Mouse (Mus musculus) layer of hippocampus, postnatal 36 days (tissue): ENCODE data around the gene Mroh3. TPM values are rescaled to one million over a fixed set of nuclear protein-coding genes. Genes with fewer than 3 reads are reported as not detected.
A peak's percentile ranks its signal among the peaks of the same experiment; 100 is the strongest.

Source experiments
- DNase-seq, 2 experiments: peaks; one replicate each; pipeline ENCODE4 v3.0.0; 2022
- total RNA-seq, 2 experiments: library from RNA; stranded (reverse); gene quantifications; 2 replicates each; pipeline ENCODE4 v1.2.3; 2021

The Mroh3 gene
- total RNA-seq, result 1 to 10 TPM; 1.4 to 1.6 TPM

DNA sequence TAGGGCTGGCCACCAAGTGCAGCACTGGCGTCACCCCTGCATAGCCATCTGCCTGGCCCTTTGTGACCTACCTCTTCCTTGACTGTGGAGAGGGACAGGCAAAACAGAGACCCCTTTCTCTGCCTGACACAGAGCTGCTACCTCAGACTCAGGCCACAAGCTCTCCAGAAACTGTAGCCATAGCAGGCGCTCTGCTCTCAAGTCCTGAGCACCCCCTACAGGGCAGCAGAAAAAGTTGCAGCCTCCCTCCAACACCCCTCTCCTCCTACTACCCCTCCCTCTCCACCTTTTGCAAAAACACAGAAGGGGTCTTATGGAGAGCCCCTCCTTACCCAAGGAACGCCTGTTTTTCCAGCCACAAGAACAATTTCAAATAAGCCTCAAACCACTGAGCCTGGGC, at the start of gene Mroh3:
Mroh3 (minus strand) TSS at position 26 of the 400 bp plus-strand sequence.
- DNase-seq, result peak in 1 of 2 experiments; percentile 33

DNA sequence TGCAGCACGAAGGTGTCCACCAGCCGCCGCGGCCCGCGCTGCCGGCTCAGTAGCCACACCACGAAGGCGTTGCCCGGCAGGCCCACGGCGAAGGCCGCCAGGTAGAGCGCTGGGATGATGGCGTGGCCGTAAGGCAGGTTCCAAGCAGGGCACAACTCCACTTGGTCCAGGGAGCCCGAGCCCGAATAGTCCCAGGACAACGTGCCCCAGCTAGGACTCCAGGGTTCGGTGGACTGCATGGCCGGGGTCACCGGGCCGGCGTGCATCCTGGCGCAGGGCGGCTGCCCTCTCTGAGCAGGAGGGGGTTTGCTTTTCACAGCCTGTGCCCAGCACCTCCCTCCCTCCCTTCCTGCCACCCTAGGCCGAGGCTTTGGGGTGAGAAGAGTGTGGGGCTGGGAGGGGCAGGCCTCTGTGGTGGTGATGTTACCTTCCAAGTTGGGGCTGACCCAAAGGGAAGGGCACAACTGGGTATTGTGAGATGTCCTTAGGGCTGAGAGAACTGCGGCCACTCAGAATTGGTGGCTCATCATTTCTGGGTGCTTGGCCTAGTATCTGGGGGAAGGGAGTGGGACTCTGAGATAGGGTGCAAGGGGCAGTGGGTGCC, 48.1 kb upstream of the Mroh3 start, which contains the start of gene Gpr25:
Gpr25 (minus strand) TSS at position 239 of the 604 bp plus-strand sequence.
- peak in 1 of 2 experiments; percentile 28 for DNase-seq

DNA sequence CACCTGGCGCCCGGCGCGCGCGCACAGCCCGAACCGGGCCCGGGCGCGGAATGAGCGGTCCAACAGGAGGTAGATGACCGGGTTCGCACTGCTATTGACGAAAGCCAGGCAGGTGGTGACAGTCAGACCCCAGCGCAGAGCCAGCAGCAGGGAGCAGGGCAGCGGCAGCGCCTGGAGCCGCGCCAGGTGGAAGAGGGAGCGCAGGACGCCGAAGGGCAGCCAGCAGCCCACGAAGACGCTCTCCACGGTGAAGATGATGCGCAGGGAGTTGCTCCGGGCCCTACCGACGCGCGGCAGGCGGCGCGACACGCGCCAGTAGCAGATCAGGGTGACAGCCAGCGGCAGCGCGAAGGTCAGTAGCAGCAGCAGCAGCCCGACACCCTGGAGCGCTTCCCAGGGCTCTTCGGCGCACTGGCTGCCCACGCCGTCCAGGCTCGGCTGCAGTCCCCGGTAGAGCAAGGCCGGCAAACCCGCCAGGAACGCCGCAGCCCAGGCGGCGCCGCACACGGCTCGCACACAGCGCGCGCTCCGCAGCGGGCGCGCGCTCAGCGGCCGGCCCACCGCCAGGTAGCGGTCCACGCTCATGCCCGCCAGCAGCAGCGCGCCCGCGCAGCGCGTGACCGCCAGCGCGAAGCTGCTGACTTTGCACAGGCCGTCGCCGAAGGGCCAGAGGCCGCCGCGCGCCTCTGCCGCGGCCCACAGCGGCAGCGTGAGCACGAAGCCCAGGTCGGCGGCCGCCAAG, 47.4 kb upstream of the Mroh3 start:
- peak; percentile 62 for DNase-seq

GRCm38 (mm10) chr1:136259543-136259892, 46.9 kb upstream of the Mroh3 start:
- peak in 1 of 2 experiments; percentile 23 for DNase-seq

DNA sequence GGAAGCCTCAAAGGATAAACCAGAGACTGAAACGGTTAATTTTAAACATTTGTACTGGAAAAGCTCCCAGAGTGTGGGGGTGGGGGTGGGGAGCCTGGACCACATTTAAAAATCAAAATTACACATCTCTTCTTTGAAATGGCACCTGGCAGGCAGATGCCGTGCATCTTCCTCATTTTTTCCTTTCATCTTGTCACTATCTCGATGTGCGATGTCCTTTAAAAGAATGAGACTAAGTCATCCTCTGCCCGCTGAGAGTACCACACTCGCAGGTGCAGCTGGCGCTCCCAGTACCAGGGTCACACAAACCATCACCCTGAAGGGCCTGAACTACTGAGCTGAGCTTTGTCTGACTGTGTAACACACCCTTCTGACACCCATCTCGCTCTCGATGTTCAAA, 45.9 kb upstream of the Mroh3 start:
- DNase-seq, result no peak

GRCm38 (mm10) chr1:136255657-136256056, 43.0 kb upstream of the Mroh3 start:
- DNase-seq, result no peak

DNA sequence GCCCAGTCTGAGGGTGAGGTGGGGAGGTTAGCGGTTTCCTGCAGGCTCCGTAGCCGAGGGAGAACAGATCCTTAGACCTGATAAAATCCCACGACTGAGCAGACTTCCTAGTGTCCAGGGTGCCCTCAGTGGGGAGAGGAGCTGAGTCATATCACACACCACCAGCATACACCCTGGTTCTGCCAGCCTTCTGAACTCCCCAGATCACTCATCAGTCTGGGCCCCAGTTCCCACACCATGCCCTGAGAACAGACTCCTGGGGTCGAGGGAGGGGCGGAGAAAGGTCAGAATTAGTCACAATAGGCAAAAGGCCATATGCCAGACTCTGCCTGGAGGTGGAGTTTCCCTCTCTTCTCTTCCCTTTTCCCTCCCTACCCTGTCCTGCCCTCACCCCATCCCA, 42.5 kb upstream of the Mroh3 start:
- no peak for DNase-seq

DNA sequence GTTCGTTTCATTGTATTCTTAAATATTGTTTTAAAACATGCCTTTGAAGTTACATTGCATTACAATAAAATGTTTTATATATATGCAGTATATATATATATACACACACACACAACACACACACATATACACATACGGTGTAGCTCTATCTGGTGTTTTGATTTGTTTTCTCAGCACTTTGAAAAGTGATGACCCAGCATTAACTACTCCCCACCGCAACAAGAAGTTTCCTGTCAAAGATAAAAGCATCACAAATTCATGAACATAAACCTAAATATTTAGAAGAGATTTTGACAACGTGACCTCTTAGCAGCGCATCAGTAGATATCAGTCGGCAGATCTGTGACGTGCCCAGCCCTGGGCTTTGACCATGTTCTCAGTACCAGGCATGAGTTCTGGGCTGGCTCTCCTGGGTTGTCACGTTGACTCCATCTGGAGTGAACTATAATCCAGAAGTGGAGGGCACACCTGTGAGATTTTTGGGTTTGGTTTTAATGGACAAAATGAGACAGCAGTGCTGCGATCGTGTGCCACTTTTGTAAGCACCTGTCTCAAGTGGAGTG, 42.0 kb upstream of the Mroh3 start:
- DNase-seq, result no peak

DNA sequence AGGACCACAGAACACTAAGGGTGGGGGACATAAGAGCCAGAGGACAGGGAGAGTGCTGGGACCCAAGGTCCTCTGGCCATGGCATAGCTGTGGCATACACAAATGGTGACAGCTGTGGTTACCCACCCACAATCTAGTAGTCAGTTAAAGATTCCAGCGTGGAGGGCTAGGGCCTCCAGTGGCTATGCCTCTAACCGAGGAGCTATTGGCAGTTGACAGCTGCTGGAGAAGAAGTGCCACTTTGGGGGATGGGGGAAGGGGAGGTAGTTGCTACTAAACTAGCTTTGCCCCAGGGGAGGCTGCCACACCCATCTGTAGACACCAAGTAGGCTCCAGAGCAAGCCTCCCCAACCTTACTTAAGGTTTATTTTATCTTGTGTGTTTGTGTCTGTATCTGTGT, 40.8 kb upstream of the Mroh3 start:
- no peak for DNase-seq

DNA sequence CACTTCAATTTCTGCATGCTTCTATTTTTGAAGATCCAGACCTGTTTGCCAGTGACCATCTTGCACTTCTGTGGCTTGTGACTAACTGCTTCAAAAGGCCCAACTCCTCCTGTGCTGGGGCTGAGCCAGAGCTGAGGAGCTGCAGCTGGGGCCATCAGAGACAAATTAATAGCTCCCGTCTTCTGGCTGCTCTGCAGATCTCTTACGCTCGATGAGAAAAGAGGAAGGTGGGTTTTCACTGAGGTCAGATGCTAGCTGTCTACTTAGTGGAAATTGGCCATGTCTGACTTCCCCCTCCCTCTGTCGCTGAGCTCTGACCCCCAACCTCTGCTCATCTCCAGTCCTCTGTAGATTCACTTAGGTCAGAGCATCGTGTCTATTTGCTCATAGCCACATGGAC, 37.0 kb upstream of the Mroh3 start:
- no peak for DNase-seq

GRCm38 (mm10) chr1:136247393-136247792, 34.8 kb upstream of the Mroh3 start:
- no peak for DNase-seq

DNA sequence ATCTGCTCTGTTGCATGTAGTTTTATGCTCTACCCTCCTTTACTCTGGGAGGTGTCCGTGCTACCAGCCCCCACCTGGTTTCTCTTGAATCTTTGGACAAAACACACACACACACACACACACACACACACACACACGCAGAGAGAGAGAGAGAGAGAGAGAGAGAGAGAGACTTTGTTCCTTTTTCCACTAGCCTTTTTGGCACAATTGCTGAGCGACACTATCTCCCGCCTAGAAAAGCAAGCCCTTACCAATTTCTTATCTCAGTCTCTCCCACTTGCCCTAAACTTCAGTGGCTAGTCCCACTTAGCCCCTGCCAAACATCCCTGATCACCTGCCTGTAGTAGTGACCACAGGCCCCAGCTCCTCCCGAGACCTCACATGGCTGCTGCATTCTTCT, 31.8 kb upstream of the Mroh3 start:
- DNase-seq, result no peak

DNA sequence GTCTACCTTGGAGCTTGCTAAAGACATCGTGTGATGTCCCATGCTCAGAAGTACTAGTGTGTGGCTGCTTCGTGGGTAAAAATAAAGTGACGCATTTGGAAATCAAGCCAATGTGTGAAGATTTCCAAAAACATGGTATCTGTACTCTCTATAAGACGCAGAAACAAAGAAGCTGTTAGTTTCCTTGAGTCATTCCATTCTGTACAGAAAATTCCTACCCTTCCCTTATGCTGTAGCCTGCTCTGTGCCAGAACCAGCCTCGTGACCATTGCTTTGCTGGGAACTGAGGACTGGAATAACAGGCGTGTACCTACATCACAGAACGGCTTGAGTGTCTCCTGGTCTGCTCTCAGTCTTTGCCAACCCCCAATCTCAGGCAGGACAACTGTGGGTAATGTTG, 29.2 kb upstream of the Mroh3 start:
- DNase-seq, result no peak

DNA sequence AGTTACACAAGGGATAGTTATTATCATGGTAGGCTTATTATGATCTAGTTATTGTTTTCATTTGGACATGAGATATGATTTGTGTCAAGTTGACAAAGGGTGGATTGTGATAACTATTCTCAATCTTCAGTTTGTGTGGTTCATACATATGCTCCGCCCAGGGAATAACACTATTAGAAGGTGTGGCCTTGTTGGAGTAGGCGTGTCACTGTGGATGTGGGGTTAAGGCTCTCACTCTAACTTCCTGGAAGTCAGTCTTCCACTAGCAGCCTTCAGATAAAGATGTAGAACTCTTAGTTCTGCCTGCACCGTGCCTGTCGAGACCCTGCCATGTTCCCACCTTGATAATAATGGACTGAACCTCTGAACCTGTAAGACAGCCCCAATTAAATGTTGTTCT, 25.9 kb upstream of the Mroh3 start:
- no peak for DNase-seq

DNA sequence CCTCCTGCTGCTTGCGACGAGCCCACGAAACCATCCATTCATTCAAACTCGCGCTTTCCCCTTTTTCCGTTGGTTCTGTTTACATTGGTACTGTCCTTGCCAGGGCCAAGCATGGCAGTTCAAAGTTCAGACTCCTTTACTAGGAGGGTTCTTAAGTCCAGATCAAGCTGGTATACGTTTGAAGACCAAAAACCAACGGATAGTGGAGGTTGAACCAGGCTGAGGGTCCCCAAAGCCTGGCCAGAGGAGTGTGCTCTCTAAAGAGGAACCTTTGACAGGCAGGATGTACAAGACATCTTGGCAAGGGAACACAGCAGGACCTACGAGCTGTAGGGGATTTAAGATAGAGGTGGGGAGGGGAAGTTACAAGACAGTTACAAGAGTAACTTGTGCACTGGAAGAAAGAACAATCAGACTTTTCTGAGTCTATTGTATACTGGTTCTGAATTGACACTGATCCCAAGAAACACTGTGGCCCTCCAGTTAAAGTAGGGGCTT, 22.0 kb upstream of the Mroh3 start:
- no peak for DNase-seq

DNA sequence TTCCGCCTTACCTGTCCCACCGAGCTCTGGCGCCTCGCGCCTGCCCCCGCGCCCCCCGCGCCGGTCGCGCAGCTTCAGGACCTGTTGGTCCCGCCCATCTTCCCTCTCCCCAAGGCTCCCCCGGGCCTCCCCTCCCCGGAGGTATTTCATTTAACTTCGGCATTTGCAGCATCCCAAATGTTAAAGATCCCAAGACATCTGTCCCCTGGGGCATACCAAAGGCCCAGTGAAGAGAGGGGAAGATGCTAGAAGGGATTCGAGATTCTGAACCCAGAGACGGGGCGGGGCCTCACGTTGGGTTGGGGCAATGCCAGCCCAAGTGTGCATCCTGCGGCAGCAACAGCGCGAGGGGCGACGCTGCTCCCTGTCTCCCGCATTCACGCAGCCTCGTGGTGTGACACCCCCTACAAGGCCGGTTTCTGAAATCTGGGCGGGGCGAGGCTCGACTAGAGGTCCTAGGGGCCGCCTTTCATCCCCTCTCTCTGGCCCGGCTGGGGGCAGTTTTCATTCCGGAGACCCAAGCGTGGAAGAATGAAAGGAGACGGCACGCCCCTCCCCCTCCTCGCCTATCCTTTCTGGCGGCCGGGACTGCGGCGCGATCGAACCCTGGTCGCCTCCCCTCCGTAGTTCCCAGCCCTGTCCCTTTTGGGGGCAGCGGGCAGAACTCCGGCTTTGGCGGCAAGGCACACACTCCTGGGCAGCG, 21.4 kb upstream of the Mroh3 start, which contains the start of gene Inava:
Inava (minus strand) TSS at position 373 of the 703 bp plus-strand sequence.
- DNase-seq, result peak; percentile 29 to 35

- no peak for DNase-seq
These were observed 20.6 kb upstream of the Mroh3 start for GRCm38 (mm10) chr1:136232986-136233790.

- no peak for DNase-seq
These were observed 19.8 kb upstream of the Mroh3 start for GRCm38 (mm10) chr1:136232285-136232926.

- no peak for DNase-seq
These were observed 19.0 kb upstream of the Mroh3 start for GRCm38 (mm10) chr1:136231596-136231995.

- no peak for DNase-seq
These were observed 17.6 kb upstream of the Mroh3 start for GRCm38 (mm10) chr1:136230201-136230600.

- DNase-seq, result no peak
These were observed 16.4 kb upstream of the Mroh3 start for GRCm38 (mm10) chr1:136229040-136229373.
